Mouse (Mus musculus) layer of hippocampus, adult 18-20 months (tissue): ENCODE data around the gene Mmd. TPM values are rescaled to one million over a fixed set of nuclear protein-coding genes. Genes with fewer than 3 reads are reported as not detected.
"Not testable (repeated sequence)": the region's sequence is repeated elsewhere in the genome, so short reads cannot be mapped to it uniquely, and the experiment has no call there.

Experiments used
- DNase-seq, 2 experiments: peaks; one replicate each; pipeline ENCODE4 v3.0.0; 2022; ENCODE audit warnings: low spot score in 2 of 2
- total RNA-seq, 2 experiments: library from RNA; stranded (reverse); gene quantifications; 2 replicates each; pipeline ENCODE4 v1.2.3; 2021

The Mmd gene
- total RNA-seq, 2 experiments from 2014 or later: 376 to 382 TPM

DNA sequence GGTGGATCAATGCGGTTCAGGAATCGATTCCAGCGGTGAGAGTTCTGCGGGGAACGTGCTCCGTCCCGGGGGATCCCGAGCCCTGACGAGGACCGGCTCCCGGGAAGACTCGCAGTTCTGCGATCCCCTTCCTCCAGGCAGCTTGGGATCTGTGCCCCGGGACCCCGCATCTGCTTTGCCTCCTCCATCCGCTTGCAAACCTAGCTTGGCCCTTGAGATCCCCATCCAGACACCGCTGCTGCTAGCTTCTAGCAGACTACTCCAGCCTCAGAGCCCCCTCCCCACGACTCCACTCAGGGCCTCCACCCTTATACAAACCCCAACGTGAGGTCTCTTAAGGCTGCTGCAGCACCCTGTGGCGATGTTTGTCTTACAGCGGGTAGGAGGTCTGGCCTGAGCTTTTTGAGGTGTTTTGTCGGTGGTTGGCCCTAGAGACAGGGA is 465 bp downstream of the Mmd start:
- DNase-seq: no peak

DNA sequence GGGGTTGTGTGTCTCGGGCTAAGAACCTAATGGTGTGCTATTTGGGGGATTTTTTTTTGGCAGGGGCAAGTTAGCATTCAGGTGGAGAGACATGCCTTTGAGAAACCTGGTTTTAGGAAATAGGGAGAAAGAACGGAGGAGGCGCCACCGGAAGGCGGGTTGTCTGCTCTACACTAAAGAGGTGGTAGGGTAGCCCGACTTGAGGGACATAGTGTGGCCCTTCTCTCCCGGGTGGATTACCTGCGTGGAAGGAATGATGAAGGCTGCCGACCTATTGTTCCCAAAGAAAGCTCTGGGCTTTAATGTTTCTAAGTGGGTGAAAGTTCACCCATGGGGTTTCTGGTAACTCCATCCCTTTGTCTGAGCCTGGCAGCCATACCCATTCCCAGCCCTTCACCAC is 933 bp downstream of the Mmd start:
- no peak for DNase-seq

GRCm38 (mm10) chr11:90250730-90251129 is 1.5 kb downstream of the Mmd start:
- DNase-seq: no peak

- DNase-seq: no peak
Observed at GRCm38 (mm10) chr11:90251923-90252322, 2.7 kb downstream of the Mmd start.

DNA sequence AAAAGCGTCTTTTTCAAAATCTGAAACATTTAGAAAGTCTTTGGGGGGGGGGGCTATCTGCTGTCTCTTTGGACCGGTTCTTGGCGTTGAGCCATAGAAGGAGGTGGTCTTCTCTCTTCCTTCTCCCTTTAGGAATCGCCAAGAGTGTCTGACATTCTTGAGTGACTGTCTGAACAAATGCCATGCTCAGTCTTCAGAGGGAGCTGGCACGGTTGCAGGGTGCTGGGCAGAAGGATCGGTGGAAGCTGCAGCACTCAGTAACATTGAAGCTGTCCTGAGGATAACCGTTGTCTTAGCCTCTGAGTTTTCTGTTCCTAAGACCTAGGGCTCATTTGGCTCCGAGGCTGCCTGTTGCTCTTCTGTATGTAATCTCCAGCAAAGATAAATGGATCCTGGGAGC is 3.1 kb downstream of the Mmd start:
- DNase-seq: no peak

GRCm38 (mm10) chr11:90254536-90254935 is 5.3 kb downstream of the Mmd start:
- DNase-seq: peak; percentile 34 to 67

GRCm38 (mm10) chr11:90255687-90256086 is 6.4 kb downstream of the Mmd start:
- no peak for DNase-seq

- no peak for DNase-seq
Observed at GRCm38 (mm10) chr11:90256833-90257525, 7.7 kb downstream of the Mmd start.

DNA sequence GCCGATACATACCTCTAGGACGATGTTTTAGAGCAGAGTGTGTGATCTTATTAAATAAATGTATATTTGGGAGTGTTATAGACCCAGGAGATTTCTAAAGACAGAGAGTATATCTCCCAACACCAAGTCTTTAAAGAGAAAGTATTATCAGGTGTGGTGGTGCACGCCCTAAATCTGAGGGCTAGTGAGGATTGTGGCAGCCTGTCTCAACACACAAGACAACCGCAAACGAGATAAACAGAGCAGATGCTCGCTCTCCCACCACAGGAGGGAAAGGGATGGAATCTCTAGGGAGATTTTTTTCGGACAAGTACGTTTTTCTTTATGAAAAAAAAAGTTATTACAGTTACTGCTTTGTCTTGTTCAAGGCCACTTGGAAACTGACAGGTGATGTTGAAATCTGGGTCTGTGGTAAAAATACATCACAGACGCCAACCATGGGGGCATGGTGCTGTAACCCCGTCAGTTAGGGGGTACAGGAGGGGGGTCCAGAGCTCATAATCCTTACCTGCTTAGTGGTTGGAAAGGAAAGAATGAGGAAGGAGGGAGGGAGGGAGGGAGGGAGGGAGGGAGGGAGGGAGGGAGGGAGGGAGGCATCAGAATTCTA is 9.2 kb downstream of the Mmd start:
- DNase-seq: no peak

- DNase-seq: peak in 1 of 2 experiments; percentile 57
Observed at GRCm38 (mm10) chr11:90259071-90259470, 9.8 kb downstream of the Mmd start.

DNA sequence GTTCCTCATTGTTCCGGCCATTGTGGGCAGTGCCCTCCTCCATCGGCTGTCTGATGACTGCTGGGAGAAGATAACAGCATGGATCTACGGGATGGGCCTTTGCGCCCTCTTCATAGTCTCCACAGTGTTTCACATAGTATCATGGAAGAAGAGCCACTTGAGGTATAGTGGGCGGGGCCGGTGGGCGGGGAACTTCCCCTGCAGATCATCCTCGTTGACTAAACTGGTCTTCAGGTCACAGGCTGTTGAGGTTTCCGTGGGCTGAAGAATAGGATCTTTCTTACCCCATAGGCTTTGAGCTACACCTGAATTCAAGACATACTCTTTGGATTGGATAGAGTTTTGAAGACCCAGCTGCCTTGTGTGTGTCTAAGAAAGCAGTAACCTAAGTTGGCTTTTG is 10.6 kb downstream of the Mmd start:
- DNase-seq: no peak

GRCm38 (mm10) chr11:90264180-90264579 is 14.9 kb downstream of the Mmd start:
- no peak for DNase-seq

DNA sequence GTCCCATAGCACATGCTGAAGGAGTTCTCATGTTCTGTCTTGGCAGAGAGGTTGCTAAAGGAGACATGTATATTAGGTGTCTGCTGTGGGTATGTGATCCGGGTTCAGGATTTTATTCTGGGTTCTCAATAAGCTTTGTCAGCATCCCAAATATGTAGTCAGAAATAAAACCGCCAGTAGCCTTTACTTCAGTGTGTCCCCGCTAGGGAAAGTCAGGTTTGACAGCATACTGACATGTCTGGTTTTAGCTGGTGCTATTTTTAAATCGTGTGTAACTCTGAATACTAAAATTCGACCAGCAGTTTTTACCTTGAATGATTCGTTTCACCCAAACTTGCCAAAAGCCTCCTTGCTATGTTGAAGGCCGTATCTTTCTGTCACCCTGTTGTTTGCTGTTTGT is 16.3 kb downstream of the Mmd start:
- no peak for DNase-seq

GRCm38 (mm10) chr11:90268934-90269333 is 19.7 kb downstream of the Mmd start:
- DNase-seq: no peak

GRCm38 (mm10) chr11:90269398-90270123 is 20.3 kb downstream of the Mmd start:
- DNase-seq: peak in 1 of 2 experiments; percentile 71

- DNase-seq: no peak
Observed at GRCm38 (mm10) chr11:90270132-90270877, 21.0 kb downstream of the Mmd start.

- no peak for DNase-seq
Observed at GRCm38 (mm10) chr11:90274187-90274586, 24.9 kb downstream of the Mmd start.

- DNase-seq: no peak
Observed at GRCm38 (mm10) chr11:90275663-90276062, 26.4 kb downstream of the Mmd start.

GRCm38 (mm10) chr11:90276150-90276549 is 26.9 kb downstream of the Mmd start:
- no peak for DNase-seq

GRCm38 (mm10) chr11:90276561-90276960 is 27.3 kb downstream of the Mmd start:
- no peak for DNase-seq

- DNase-seq: no peak
Observed at GRCm38 (mm10) chr11:90280069-90280468, 30.8 kb downstream of the Mmd start.

DNA sequence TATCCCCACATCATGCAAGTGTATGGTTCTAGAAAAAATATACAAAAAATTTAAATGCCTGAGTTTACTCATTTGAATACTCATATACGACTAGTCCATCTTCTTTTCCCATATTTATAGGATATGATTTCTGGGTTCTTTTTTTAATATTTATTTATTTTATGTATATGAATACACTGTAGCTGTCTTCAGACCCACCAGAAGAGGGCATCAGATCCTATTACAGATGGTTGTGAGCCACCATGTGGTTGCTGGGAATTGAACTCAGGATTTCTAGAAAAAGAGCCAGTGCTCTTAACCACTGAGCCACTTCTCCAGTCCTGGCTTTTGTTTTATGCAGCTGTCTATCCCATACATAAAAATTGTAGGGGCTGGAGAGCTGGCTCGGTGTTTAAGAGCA is 32.7 kb downstream of the Mmd start:
- DNase-seq: not testable (repeated sequence)
